Mouse (Mus musculus) CH12.LX (cell line): Measurements from ENCODE around the gene Gm3055. TPM values are rescaled to one million over a fixed set of nuclear protein-coding genes. Genes with fewer than 3 reads are reported as not detected.
"Not testable (repeated sequence)": the region's sequence is repeated elsewhere in the genome, so short reads cannot be mapped to it uniquely, and the experiment has no call there.

ENCODE experiments used
- DNase-seq: peaks from one replicate; pipeline ENCODE4 v3.0.0-alpha.2; 2013; ENCODE audit errors: extremely low read depth
- H3K27ac ChIP-seq: 2 replicates; pipeline ENCODE4 v1.5.1; 2012; ENCODE audit warnings: low read depth, mild to moderate bottlenecking, control low read depth, moderate library complexity; ENCODE audit not compliant: insufficient read depth
- H3K27me3 ChIP-seq: replicated peaks from 2 replicates; pipeline ENCODE3; 2012; ENCODE audit warnings: inconsistent platforms
- H3K36me3 ChIP-seq, 2 experiments: replicated peaks in 1 of 2; 2 replicates each; pipeline versions ENCODE3 to v1.6.1; 2012; ENCODE audit warnings: inconsistent platforms in 1 of 2, low read length in 1 of 2, mild to moderate bottlenecking in 1 of 2, mixed read lengths in 1 of 2, moderate library complexity in 1 of 2; ENCODE audit not compliant: control insufficient read depth in 1 of 2, insufficient read depth in 1 of 2
- H3K4me1 ChIP-seq, 2 experiments: 2 replicates each; pipeline ENCODE4 v1.6.1; 2012; ENCODE audit warnings: inconsistent platforms in 1 of 2, moderate library complexity in 1 of 2; ENCODE audit not compliant: insufficient read depth in 2 of 2, control insufficient read depth in 1 of 2
- H3K4me2 ChIP-seq: 2 replicates; pipeline ENCODE4 v1.6.1; 2012; ENCODE audit warnings: low read depth, mild to moderate bottlenecking, control low read depth; ENCODE audit not compliant: poor library complexity, insufficient read depth, severe bottlenecking
- H3K4me3 ChIP-seq, 3 experiments: fragments of 150-350 bp in 1 of 3; sonication (generic) in 1 of 3; replicated peaks in 1 of 3; 2 replicates each; pipeline versions ENCODE3 to v1.5.1; 2011 to 2012; ENCODE audit warnings: low read depth in 2 of 3, low read length in 2 of 3, mild to moderate bottlenecking in 2 of 3, moderate library complexity in 2 of 3, control low read depth in 1 of 3, improper control_type of control experiment in 1 of 3, inconsistent platforms in 1 of 3, mixed read lengths in 1 of 3; ENCODE audit not compliant: poor library complexity in 1 of 3
- H3K79me2 ChIP-seq: replicated peaks from 2 replicates; pipeline ENCODE4 v1.6.1; 2012; ENCODE audit warnings: mild to moderate bottlenecking, moderate library complexity; ENCODE audit not compliant: control insufficient read depth, poor library complexity, insufficient read depth, severe bottlenecking; ENCODE audit errors: extremely low read depth
- H3K9ac ChIP-seq: 2 replicates; pipeline ENCODE4 v1.6.1; 2012; ENCODE audit warnings: low read depth, mild to moderate bottlenecking, control low read depth, moderate library complexity; ENCODE audit not compliant: insufficient read depth
- H3K9me3 ChIP-seq: replicated peaks from 2 replicates; pipeline ENCODE3; 2012; ENCODE audit warnings: low read length, inconsistent platforms, mixed read lengths
- dilution Hi-C: fragments of 300-500 bp; cut with MboI; formaldehyde crosslinking; loops from 2 replicates; pipeline ENCODE4 v1.14.3; 2020; ENCODE audit warnings: low sequenced_read_pairs; ENCODE audit not compliant: extremely low pct_unique_long_range_greater_than_20kb, extremely low pct_ligation_motif_present
- in situ Hi-C: fragments of 300-500 bp; cut with MboI; formaldehyde crosslinking; loops from 3 replicates; pipeline ENCODE4 v1.14.3; 2019; ENCODE audit warnings: low sequenced_read_pairs, low pct_ligation_motif_present, low pct_unique_long_range_greater_than_20kb, mixed read lengths
- polyA plus RNA-seq: library from polyadenylated mRNA; unstranded; fragments of >175 nt; gene quantifications from 2 replicates; pipeline ENCODE4 v1.2.1, GENCODE M21; 2012; ENCODE audit warnings: low read depth; ENCODE audit not compliant: insufficient read length
- total RNA-seq, 2 experiments: library from RNA; depleted of rRNA; stranded (reverse); fragments of 300-350 nt in 1 of 2; fragments of >200 nt in 1 of 2; gene quantifications; 2 replicates each; pipeline ENCODE4 v1.2.3; 2012 to 2014

Gene Gm3055
- total RNA-seq (2012; rRNA removed) (7.3 and 11.5 TPM in 2 replicates), total RNA-seq (2014; rRNA removed) (12.6 and 13.2 TPM in 2 replicates), polyA plus RNA-seq (8.0 and 9.5 TPM in 2 replicates)

DNA sequence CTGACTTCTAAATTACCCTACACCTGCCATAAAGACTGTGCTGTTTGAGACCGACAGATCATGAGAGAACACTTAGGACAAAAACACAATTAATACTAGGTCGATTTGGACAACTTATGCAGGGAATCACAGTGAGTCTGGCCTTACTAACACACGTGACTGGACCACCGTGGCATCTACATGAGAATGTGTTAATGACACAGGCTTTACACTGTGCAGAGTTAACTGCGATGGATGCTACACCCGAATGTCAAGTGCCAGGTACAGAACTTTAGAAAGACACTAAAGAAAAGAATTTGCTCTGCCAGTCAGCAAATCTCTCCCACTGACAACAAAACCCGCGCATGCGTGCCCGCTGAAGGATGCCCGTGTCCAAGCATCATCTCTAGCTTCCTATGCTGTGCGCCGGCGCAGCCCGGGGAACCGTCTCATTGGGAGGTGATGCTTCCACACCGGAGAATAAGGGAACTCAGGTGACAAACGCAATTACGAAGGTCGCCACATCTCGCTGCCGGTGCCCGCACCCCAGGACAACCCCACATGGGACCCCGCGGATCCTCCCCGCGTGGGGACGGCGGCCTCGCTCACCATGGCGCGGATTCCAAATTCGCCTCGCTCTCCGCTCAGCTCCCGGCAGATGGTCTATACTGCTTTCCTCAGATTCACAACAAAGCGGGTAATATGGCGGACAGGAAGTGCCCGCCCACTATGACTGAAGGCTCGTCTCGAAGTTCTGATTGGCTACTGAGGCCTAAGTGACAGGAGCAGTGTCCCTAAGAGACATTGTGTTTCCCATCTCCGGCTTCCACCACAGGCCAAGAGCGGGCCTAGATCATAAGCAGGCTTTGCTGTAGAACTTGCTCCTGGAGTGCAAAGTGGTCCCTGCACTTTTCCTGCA is at the start of gene Gm3055:
Gene Gm3055 (minus strand): TSS at position 656 of the 898 bp plus-strand sequence.
- DNase-seq, H3K27ac ChIP-seq, H3K4me1 ChIP-seq, H3K4me2 ChIP-seq, H3K27me3 ChIP-seq, H3K9me3 ChIP-seq, H3K4me3 ChIP-seq, in situ Hi-C loops, H3K79me2 ChIP-seq, H3K36me3 ChIP-seq, dilution Hi-C loops, H3K9ac ChIP-seq: not testable (repeated sequence)

DNA sequence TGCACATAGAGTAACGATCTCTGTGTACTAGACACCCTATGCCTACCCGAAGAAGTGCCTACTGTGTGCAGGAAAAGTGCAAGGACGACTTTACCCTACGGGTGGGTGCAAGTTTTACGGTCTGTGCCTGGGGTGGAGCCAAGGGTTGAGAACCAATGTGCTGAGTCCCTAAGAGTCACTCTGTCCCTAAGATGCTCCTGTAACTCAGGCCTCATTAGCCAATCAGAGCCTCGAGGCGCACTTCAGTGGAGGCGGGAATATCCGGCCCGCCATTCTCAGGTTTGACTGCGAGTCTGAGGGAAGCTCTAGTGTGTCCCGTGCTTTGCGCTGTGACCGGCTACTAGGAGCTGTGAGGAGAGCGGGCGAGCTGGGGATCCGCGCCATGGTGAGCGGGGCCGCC is 40.9 kb upstream of the Gm3055 start, which contains the start of gene Gm4767:
Gene Gm4767 (plus strand): TSS at position 288 of the 400 bp plus-strand sequence.
- H3K79me2 ChIP-seq, H3K9ac ChIP-seq, H3K36me3 ChIP-seq, H3K9me3 ChIP-seq, H3K27ac ChIP-seq, H3K27me3 ChIP-seq, dilution Hi-C loops, H3K4me1 ChIP-seq, H3K4me3 ChIP-seq, H3K4me2 ChIP-seq, DNase-seq, in situ Hi-C loops: not testable (repeated sequence)

DNA sequence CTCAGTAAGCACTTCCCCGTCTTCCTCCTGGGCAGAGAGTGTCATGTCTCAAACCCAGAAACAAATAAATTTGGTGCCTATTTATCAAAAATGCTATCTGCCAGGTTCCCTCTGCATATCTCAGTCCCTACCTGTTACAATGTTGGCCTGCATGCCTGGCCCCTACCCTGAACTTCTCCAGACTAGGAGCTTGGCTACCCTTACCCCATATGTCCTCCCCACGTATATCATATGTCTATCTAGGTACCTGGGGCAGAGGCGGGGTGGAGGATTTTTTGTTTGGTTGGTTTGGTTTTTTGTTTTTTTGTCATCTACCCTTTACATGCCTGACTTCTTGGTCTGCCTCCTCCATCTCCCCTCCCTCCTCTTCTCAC is 430 bp upstream of the Gm3055 start:
- in situ Hi-C loops, H3K4me1 ChIP-seq, H3K9ac ChIP-seq, DNase-seq, H3K27me3 ChIP-seq, H3K4me3 ChIP-seq, H3K9me3 ChIP-seq, H3K36me3 ChIP-seq, H3K79me2 ChIP-seq, H3K27ac ChIP-seq, dilution Hi-C loops, H3K4me2 ChIP-seq: not testable (repeated sequence)

DNA sequence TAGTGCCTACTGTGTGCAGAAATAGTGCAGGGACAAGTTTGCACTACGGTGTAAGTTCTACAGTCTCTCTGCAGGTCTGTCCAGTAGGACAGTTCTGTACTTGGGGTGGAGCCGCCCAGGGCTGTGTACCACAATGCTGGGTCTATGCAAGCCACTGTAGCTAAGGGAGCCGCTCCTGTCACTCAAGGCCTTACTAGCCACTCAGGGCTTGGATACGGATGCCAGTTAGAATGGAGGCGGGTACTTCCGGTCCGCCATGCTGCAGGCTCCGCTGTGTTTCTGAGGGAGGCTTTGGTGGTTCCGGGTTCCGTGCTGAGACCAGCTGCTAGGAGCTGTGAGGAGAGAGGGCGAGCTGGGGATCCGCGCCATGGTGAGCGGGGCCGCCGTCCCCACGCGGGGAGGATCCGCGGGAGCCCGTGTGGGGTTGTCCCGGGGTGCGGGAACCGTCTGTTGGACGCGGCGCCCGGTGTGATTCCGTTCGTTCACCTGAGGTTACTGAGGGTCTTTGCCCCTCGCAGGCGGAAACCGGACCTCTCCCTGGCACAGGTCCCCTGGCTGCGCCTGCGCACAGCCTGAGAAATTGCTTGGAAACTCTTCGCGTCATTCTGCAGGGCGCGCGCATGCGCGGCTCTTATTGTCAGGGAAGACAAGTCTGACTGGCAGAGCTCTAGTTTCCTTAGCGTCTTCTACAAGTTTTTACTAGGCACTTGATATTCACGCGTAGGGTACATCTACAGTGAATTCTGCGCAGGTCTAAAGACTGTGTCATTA is 66.2 kb downstream of the Gm3055 start, which contains the start of gene Zfp433:
Gene Zfp433 (plus strand): TSS at position 295 of the 771 bp plus-strand sequence.
- H3K27me3 ChIP-seq, in situ Hi-C loops, H3K9ac ChIP-seq, H3K4me2 ChIP-seq, dilution Hi-C loops, H3K4me3 ChIP-seq, H3K79me2 ChIP-seq, H3K36me3 ChIP-seq, H3K27ac ChIP-seq, DNase-seq, H3K9me3 ChIP-seq, H3K4me1 ChIP-seq: not testable (repeated sequence)

Other genes with a start within 250 kb of the Gm3055 start
- gene Gna15, start 246.9 kb downstream of the Gm3055 start, total RNA-seq (2012; rRNA removed) = 9.9 and 10.0 TPM in 2 replicates
- gene Gna15, start 246.9 kb downstream of the Gm3055 start, total RNA-seq (2014; rRNA removed) = 5.2 and 5.5 TPM in 2 replicates
- 4.9 and 5.2 TPM in 2 replicates for gene Gna15, start 246.9 kb downstream of the Gm3055 start, polyA plus RNA-seq
- gene Gna11, start 226.0 kb downstream of the Gm3055 start, total RNA-seq (2012; rRNA removed) = 7.2 and 9.0 TPM in 2 replicates
- 4.1 and 4.3 TPM in 2 replicates for gene Gna11, start 226.0 kb downstream of the Gm3055 start, total RNA-seq (2014; rRNA removed)
- 6.9 and 8.7 TPM in 2 replicates for gene Gna11, start 226.0 kb downstream of the Gm3055 start, polyA plus RNA-seq
- 93.5 and 114 TPM in 2 replicates for gene Aes, start 211.7 kb downstream of the Gm3055 start, total RNA-seq (2012; rRNA removed)
- gene Aes, start 211.7 kb downstream of the Gm3055 start, total RNA-seq (2014; rRNA removed) = 7.3 and 11.5 TPM in 2 replicates
- gene Aes, start 211.7 kb downstream of the Gm3055 start, polyA plus RNA-seq = 23.4 and 25.1 TPM in 2 replicates
- gene Tle2, start 196.6 kb downstream of the Gm3055 start, total RNA-seq (2012; rRNA removed) = 0.30 TPM in 1 of 2 replicates, not detected in the other
- not detected in 2 replicates for gene Tle2, start 196.6 kb downstream of the Gm3055 start, total RNA-seq (2014; rRNA removed)
- 0.29 TPM in 1 of 2 replicates, not detected in the other for gene Tle2, start 196.6 kb downstream of the Gm3055 start, polyA plus RNA-seq
- 1.2 and 1.3 TPM in 2 replicates for gene Tle6, start 170.1 kb downstream of the Gm3055 start, total RNA-seq (2012; rRNA removed)
- gene Tle6, start 170.1 kb downstream of the Gm3055 start, total RNA-seq (2014; rRNA removed) = 0.30 and 1.2 TPM in 2 replicates
- 0.39 and 0.63 TPM in 2 replicates for gene Tle6, start 170.1 kb downstream of the Gm3055 start, polyA plus RNA-seq
- gene BC025920, start 164.9 kb downstream of the Gm3055 start, total RNA-seq (2012; rRNA removed) = 1.5 and 2.3 TPM in 2 replicates
- 1.4 and 1.7 TPM in 2 replicates for gene BC025920, start 164.9 kb downstream of the Gm3055 start, total RNA-seq (2014; rRNA removed)
- 1.6 and 2.3 TPM in 2 replicates for gene BC025920, start 164.9 kb downstream of the Gm3055 start, polyA plus RNA-seq
- 11.2 and 17.8 TPM in 2 replicates for gene Sirt6, start 143.4 kb downstream of the Gm3055 start, total RNA-seq (2012; rRNA removed)
- gene Sirt6, start 143.4 kb downstream of the Gm3055 start, total RNA-seq (2014; rRNA removed) = 12.3 and 16.9 TPM in 2 replicates
- gene Sirt6, start 143.4 kb downstream of the Gm3055 start, polyA plus RNA-seq = 34.6 and 36.4 TPM in 2 replicates
- 3.2 and 4.2 TPM in 2 replicates for gene Ankrd24, start 142.6 kb downstream of the Gm3055 start, total RNA-seq (2012; rRNA removed)
- gene Ankrd24, start 142.6 kb downstream of the Gm3055 start, total RNA-seq (2014; rRNA removed) = 5.4 and 5.5 TPM in 2 replicates
- 2.4 and 3.7 TPM in 2 replicates for gene Ankrd24, start 142.6 kb downstream of the Gm3055 start, polyA plus RNA-seq
- 3.2 and 3.4 TPM in 2 replicates for gene Gm10778, start 122.1 kb downstream of the Gm3055 start, total RNA-seq (2012; rRNA removed)
- 7.1 and 7.9 TPM in 2 replicates for gene Gm10778, start 122.1 kb downstream of the Gm3055 start, total RNA-seq (2014; rRNA removed)
- gene Gm10778, start 122.1 kb downstream of the Gm3055 start, polyA plus RNA-seq = 2.0 and 2.8 TPM in 2 replicates
- 5.0 and 7.0 TPM in 2 replicates for gene Zfp433, start 66.3 kb downstream of the Gm3055 start, total RNA-seq (2012; rRNA removed)
- 9.6 and 10.2 TPM in 2 replicates for gene Zfp433, start 66.3 kb downstream of the Gm3055 start, total RNA-seq (2014; rRNA removed)
- 6.0 and 9.3 TPM in 2 replicates for gene Zfp433, start 66.3 kb downstream of the Gm3055 start, polyA plus RNA-seq
- gene Gm4767, start 41.0 kb upstream of the Gm3055 start, total RNA-seq (2012; rRNA removed) = 0.89 and 1.4 TPM in 2 replicates
- gene Gm4767, start 41.0 kb upstream of the Gm3055 start, total RNA-seq (2014; rRNA removed) = 3.8 and 4.2 TPM in 2 replicates
- 0.51 and 1.3 TPM in 2 replicates for gene Gm4767, start 41.0 kb upstream of the Gm3055 start, polyA plus RNA-seq
- gene Gm32687, start 92.8 kb upstream of the Gm3055 start, total RNA-seq (2012; rRNA removed) = 2.5 and 2.6 TPM in 2 replicates
- 8.0 and 8.5 TPM in 2 replicates for gene Gm32687, start 92.8 kb upstream of the Gm3055 start, total RNA-seq (2014; rRNA removed)
- 1.7 and 3.8 TPM in 2 replicates for gene Gm32687, start 92.8 kb upstream of the Gm3055 start, polyA plus RNA-seq
- gene Zfp781, start 159.3 kb upstream of the Gm3055 start, total RNA-seq (2012; rRNA removed) = 1.8 and 2.0 TPM in 2 replicates
- 4.9 and 5.9 TPM in 2 replicates for gene Zfp781, start 159.3 kb upstream of the Gm3055 start, total RNA-seq (2014; rRNA removed)
- 2.0 and 2.2 TPM in 2 replicates for gene Zfp781, start 159.3 kb upstream of the Gm3055 start, polyA plus RNA-seq